Mouse (Mus musculus): ENCODE data around the gene Gm2115. TPM values are rescaled to one million over a fixed set of nuclear protein-coding genes. Genes with fewer than 3 reads are reported as not detected.

The Gm2115 gene
- total and polyA plus RNA-seq, 3 experiments, result under 0.01 to 0.14 TPM; not detected in 1

DNA sequence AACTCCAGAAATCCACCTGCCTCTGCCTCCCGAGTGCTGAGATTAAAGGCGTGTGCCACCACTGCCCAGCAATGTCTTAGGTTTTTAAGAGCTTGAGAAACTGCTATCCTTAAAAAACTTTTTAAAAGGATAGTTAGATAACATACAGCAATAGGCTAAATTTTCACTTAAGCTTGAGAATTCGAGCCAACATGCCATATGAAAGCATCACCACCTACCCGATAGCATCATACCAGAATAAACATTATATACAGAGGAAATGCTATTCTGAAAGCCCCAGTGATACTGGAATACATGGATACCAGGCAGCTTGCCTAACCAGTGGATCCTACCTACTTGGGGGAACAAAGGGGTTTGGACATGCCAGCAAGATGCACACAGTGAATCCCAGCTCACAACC, 95.0 kb downstream of the Gm2115 start:
- H3K4me1 ChIP-seq (ENCODE audit: control insufficient read depth in 1 of 2, insufficient read depth in 2 of 2), result no peaks in the 10 kb centered on the region
- H3K9ac ChIP-seq (ENCODE audit: insufficient read depth, low read depth), result no peak overlapping the region
- H3K27ac ChIP-seq (ENCODE audit: insufficient read depth, low read depth), result no peak overlapping the region
- TF ChIP-seq MYC (IDR thresholded peaks at IDR 0.05; ENCODE audit: low read depth, low read length), result no peak
- no peak for TF ChIP-seq SIN3A (IDR thresholded peaks at IDR 0.05; ENCODE audit: low read length)
- no peak for TF ChIP-seq JUN (IDR thresholded peaks at IDR 0.05; ENCODE audit: insufficient read depth, low read depth, low read length)
- no peak for TF ChIP-seq POLR2A (IDR thresholded peaks at IDR 0.05; ENCODE audit: low read depth, low read length)
- no peak for TF ChIP-seq CHD2 (IDR thresholded peaks at IDR 0.05; ENCODE audit: low read length)
- no peak for TF ChIP-seq RCOR1 (conservative IDR thresholded peaks at IDR 0.05; ENCODE audit: low read depth, low read length)
- no peak for TF ChIP-seq NELFE (IDR thresholded peaks at IDR 0.05; ENCODE audit: low read depth, low read length)
- no peak for TF ChIP-seq PAX5 (IDR thresholded peaks at IDR 0.05; ENCODE audit: low read length)
- TF ChIP-seq USF2 (conservative IDR thresholded peaks at IDR 0.05; ENCODE audit: low read depth, low read length), result no peak
- no peak for TF ChIP-seq MAZ (IDR thresholded peaks at IDR 0.05; ENCODE audit: low read depth, low read length)
- TF ChIP-seq HCFC1 (IDR thresholded peaks at IDR 0.05; ENCODE audit: low read depth, low read length), result no peak
- no peak for TF ChIP-seq TCF12 (IDR thresholded peaks at IDR 0.05; ENCODE audit: low read depth, low read length)
- TF ChIP-seq KAT2A (IDR thresholded peaks at IDR 0.05; ENCODE audit: insufficient replicate concordance, low read length), result no peak
- TF ChIP-seq ZKSCAN1 (IDR thresholded peaks at IDR 0.05; ENCODE audit: borderline replicate concordance, low read depth, low read length), result no peak
- no peak for TF ChIP-seq USF1 (IDR thresholded peaks at IDR 0.05; ENCODE audit: low read depth, low read length)
- no peak for TF ChIP-seq ELF1 (IDR thresholded peaks at IDR 0.05; ENCODE audit: low read depth, low read length)
- TF ChIP-seq ZMIZ1 (IDR thresholded peaks at IDR 0.05; ENCODE audit: low read depth, low read length), result no peak
- TF ChIP-seq GABPA (IDR thresholded peaks at IDR 0.05; ENCODE audit: insufficient replicate concordance, low read depth, low read length), result no peak
- no peak for TF ChIP-seq CHD1 (IDR thresholded peaks at IDR 0.05; ENCODE audit: low read depth, low read length)
- H3K4me3 ChIP-seq (replicated peaks in 1 of 3; ENCODE audit: low read depth in 2 of 3, low read length in 2 of 3, poor library complexity in 1 of 3), result no peak overlapping the region
- H3K9me3 ChIP-seq (replicated peaks; ENCODE audit: low read length), result peaks cover 2% of the 10 kb centered on the region
- in situ Hi-C loops (cut with MboI; ENCODE audit: low pct_ligation_motif_present, low pct_unique_long_range_greater_than_20kb, low sequenced_read_pairs) (no loop called here), dilution Hi-C loops (cut with MboI; ENCODE audit: extremely low pct_ligation_motif_present, extremely low pct_unique_long_range_greater_than_20kb, low sequenced_read_pairs) (no loop called here)
- DNase-seq (ENCODE audit: extremely low read depth), result no peak
- no peak overlapping the region for H3K4me2 ChIP-seq (ENCODE audit: insufficient read depth, low read depth, poor library complexity, severe bottlenecking)
- no peaks in the 10 kb centered on the region for H3K27me3 ChIP-seq (replicated peaks)
- H3K36me3 ChIP-seq (replicated peaks in 1 of 2; ENCODE audit: control insufficient read depth in 1 of 2, insufficient read depth in 1 of 2, low read length in 1 of 2), result peaks cover 21 to 36% of the 10 kb centered on the region in 2 experiments
- no peaks in the 10 kb centered on the region for H3K79me2 ChIP-seq (replicated peaks; ENCODE audit: control insufficient read depth, extremely low read depth, insufficient read depth, poor library complexity, severe bottlenecking)

DNA sequence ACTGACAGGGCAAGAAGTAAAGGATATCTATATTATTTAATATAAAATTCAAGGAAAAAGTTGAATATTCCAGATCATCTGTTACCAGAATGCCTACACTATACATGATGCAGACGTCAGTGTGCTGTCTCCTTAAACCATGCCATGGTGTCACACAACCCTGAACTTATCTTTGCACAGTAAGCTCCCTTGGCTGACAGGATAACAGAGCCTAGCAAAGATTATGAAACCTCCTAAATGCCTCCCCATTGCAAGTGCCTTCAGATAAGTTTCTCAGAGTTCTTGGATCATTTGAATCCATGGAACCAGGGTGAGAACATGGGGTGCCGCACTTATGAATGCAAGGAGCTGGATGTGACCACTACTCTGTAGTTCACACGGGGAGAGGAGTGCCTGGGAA, 103.1 kb downstream of the Gm2115 start:
- Histone ChIP-seq H3K27ac (ENCODE audit: insufficient read depth, low read depth) (no peak overlapping the region), H3K36me3 (replicated peaks in 1 of 2; ENCODE audit: control insufficient read depth in 1 of 2, insufficient read depth in 1 of 2, low read length in 1 of 2) (peaks cover 16 to 32% of the 10 kb centered on the region in 2 experiments), H3K4me3 (replicated peaks in 1 of 3; ENCODE audit: low read depth in 2 of 3, low read length in 2 of 3, poor library complexity in 1 of 3) (no peak overlapping the region), H3K9ac (ENCODE audit: insufficient read depth, low read depth) (no peak overlapping the region), H3K27me3 (replicated peaks) (no peaks in the 10 kb centered on the region), H3K4me1 (ENCODE audit: control insufficient read depth in 1 of 2, insufficient read depth in 2 of 2) (peaks cover 0 to 12% of the 10 kb centered on the region in 2 experiments; a peak in 2 of 4 replicates), H3K79me2 (replicated peaks; ENCODE audit: control insufficient read depth, extremely low read depth, insufficient read depth, poor library complexity, severe bottlenecking) (peaks cover 4% of the 10 kb centered on the region; the same call in 1 of the 2 replicates), H3K9me3 (replicated peaks; ENCODE audit: low read length) (no peaks in the 10 kb centered on the region), H3K4me2 (ENCODE audit: insufficient read depth, low read depth, poor library complexity, severe bottlenecking) (no peak overlapping the region)
- TF ChIP-seq JUND (conservative IDR thresholded peaks at IDR 0.05; ENCODE audit: low read depth, low read length) (no peak), RCOR1 (conservative IDR thresholded peaks at IDR 0.05; ENCODE audit: low read depth, low read length) (no peak), USF2 (conservative IDR thresholded peaks at IDR 0.05; ENCODE audit: low read depth, low read length) (no peak), ZMIZ1 (IDR thresholded peaks at IDR 0.05; ENCODE audit: low read depth, low read length) (no peak), CHD2 (IDR thresholded peaks at IDR 0.05; ENCODE audit: low read length) (no peak), SIN3A (IDR thresholded peaks at IDR 0.05; ENCODE audit: low read length) (no peak), MAFK (IDR thresholded peaks at IDR 0.05; ENCODE audit: insufficient replicate concordance, low read length) (no peak), EP300 (IDR thresholded peaks at IDR 0.05; ENCODE audit: low read length) (no peak), MXI1 (IDR thresholded peaks at IDR 0.05; ENCODE audit: low read depth, low read length) (no peak), POLR2AphosphoS2 (IDR thresholded peaks at IDR 0.05; ENCODE audit: low read depth, low read length) (no peak), MAX (IDR thresholded peaks at IDR 0.05; ENCODE audit: low read length) (no peak), HCFC1 (IDR thresholded peaks at IDR 0.05; ENCODE audit: low read depth, low read length) (no peak)
- in situ Hi-C loops (cut with MboI; ENCODE audit: low pct_ligation_motif_present, low pct_unique_long_range_greater_than_20kb, low sequenced_read_pairs), result no loop called here
- DNase-seq (ENCODE audit: extremely low read depth), result no peak
- dilution Hi-C loops (cut with MboI; ENCODE audit: extremely low pct_ligation_motif_present, extremely low pct_unique_long_range_greater_than_20kb, low sequenced_read_pairs), result no loop called here

Data from CH12.LX (cell line).